Mouse (Mus musculus): ENCODE results near the gene Dhcr7. TPM values are rescaled to one million over a fixed set of nuclear protein-coding genes. Genes with fewer than 3 reads are reported as not detected.

Gene Dhcr7
- total RNA-seq, 2 experiments from 2014 or later: 38.3 to 42.2 TPM

DNA sequence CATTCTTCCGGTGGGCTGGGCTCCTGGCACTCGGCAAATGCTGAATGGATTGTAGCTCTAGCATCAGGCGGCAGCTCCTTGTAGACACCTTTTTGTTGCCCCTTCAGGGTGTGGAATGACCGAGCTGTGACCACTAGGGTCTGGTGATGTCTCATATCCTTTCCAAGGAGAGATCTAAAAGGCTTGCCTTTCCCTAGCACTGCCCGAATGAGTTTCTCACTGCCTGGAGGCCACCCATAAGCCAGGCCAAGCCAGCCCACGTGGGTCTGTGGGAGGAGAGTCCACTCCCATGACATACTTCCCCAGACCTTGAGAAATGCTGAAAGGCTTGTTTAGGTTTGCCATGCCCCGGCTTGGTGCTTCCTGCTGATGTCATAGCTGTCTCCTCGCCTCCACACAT, 9.3 kb downstream of the Dhcr7 start:
- intact Hi-C loops (cut with DNase I): no loop called here

GRCm38 (mm10) chr7:143832611-143833010, 9.7 kb downstream of the Dhcr7 start:
- intact Hi-C loops (cut with DNase I): no loop called here

More for the DNA sequence above, 9.3 kb downstream of the Dhcr7 start:
- DNase-seq (ENCODE audit: low spot score in 2 of 2): no peak

DNA sequence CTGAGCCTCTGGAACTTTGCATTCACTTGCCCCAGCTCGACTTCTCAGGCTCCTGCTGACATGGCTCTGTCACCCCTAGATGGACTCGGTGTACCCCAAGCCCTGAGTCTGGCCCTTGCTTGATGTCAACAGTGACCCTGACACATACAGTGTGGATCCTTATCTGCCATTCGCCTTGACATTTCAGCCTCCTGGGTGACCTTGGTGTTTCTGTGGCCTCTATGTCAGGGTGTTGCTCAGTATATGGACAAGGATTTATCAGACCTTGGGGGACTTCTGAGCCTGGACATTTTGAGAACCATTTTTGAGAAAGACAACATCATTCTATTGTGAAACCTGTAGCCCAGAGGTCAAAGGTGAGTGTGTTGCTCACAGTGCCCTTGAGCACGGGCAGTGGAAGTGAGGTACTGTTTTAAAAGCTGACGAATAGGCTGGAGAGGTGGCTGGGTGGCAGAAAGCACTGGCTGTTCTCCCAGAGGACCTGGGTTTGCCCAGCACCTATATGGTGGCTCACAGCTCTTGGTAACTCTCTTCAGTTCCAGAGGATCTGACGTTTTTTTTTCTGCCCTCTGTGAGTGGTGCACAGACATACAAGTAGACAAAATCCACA, 10.7 kb downstream of the Dhcr7 start:
- intact Hi-C loops (cut with DNase I): no loop called here
- DNase-seq (ENCODE audit: low spot score in 2 of 2): no peak

More at GRCm38 (mm10) chr7:143832611-143833010, 9.7 kb downstream of the Dhcr7 start:
- DNase-seq (ENCODE audit: low spot score in 2 of 2): no peak

DNA sequence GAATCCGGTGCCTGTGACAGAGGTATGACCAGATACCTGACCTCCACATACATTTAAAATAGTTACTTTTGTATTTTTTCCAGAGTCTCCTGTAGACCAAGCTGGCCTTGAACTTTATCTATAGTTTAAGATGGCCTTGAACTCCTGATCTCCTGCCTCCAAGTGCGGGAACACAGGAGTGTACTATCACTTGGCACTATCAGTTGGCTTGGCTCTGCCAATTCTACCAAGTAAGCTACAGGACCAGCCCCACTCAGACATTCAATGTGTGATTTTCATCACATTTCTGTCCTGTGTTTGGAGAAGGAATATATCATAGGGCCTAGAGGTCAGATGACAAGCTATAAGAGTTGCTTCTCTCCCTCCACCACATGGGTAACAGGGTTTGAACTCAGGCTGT, 11.4 kb downstream of the Dhcr7 start:
- no peak for DNase-seq (ENCODE audit: low spot score in 2 of 2)
- intact Hi-C loops (cut with DNase I): no loop called here

DNA sequence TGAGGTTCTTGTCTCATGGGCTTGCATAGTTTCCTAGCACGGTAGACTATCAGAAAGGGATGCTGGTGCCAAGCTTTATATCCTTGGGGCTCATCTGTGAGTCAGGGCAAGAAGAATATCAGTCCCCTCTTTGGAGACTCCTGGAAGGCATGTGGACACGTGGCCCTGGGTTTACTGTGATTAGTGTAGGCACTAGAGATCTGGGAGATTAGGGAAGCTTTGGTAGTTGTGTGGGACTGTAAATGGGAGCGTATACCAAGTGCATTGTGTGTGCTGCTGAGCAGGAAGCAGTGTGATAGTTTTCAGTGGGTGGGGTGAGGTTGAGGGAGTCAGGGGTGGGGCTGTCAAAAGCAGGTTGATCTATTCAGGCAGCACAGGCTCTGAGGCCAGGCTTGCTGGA, 12.0 kb downstream of the Dhcr7 start:
- intact Hi-C loops (cut with DNase I): no loop called here
- DNase-seq (ENCODE audit: low spot score in 2 of 2): no peak

GRCm38 (mm10) chr7:143837705-143838358, 14.9 kb downstream of the Dhcr7 start:
- intact Hi-C loops (cut with DNase I): no loop called here
- no peak for DNase-seq (ENCODE audit: low spot score in 2 of 2)

DNA sequence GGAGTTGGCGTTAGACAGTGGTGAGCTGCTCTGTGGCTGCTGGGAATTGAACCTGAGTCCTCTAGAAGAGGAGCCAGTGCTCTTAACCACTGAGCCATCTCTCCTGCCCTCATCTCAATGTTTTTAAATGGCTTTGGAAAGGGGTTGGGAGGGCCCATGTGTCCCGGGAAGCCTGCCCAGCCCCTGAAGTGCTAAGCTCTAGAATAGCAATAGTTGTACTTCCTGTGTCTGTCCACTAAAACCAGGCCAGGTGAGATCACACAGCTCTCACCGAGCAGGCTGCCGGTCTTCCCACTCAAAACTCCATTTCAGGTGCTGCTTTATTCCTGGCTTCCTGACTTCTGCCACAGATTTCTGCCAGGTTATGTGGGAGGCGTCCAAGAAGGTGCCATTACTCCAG, 17.2 kb downstream of the Dhcr7 start:
- intact Hi-C loops (cut with DNase I): no loop called here
- no peak for DNase-seq (ENCODE audit: low spot score in 2 of 2)

DNA sequence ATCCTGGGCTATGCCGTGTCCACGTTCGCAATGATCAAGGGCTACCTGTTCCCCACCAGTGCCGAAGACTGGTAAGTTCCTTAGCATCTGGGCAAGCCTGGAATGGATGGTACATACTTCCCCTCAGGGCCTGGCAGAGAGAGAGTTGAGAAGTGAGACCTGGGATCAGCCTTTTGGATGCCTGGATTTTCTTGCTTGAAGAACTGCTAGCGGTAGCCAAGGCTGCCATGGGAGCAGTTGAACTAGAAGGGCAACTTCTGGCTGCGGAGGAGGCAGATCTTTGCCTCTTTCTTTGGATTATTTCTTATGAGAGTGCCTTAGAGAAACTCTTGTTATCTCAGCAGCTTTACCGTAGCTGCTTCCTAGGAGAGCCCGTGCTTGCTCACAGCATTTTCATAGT, 18.4 kb downstream of the Dhcr7 start:
- no peak for DNase-seq (ENCODE audit: low spot score in 2 of 2)
- intact Hi-C loops (cut with DNase I): no loop called here

GRCm38 (mm10) chr7:143848127-143848767, 25.3 kb downstream of the Dhcr7 start:
- intact Hi-C loops (cut with DNase I): no loop called here
- DNase-seq (ENCODE audit: low spot score in 2 of 2): no peak

GRCm38 (mm10) chr7:143848768-143849482, 26.0 kb downstream of the Dhcr7 start:
- intact Hi-C loops (cut with DNase I): no loop called here
- no peak for DNase-seq (ENCODE audit: low spot score in 2 of 2)

DNA sequence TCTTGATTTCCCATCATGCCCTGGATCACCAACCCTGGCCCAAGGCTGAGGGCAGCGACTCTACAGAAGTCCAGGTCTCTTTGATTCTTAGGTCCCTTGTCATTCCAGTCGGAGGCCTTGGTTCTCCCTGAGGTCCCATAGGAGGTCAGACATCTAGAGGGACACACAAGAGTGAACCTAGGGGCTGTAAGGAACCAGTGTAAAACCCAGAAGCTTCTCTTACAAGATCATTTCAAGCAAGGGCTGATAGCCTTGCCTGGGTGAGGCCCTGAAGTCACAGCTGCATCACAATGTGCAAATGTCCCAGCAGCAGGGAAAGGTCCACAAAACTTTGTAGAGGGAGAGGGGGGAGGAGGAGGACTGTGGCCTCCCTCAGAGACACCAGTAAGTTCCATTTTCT, 43.6 kb downstream of the Dhcr7 start, which contains the start of gene Gm498:
TSS of gene Gm498 (plus strand) at position 301 of the 400 bp plus-strand sequence.
- no peak for DNase-seq (ENCODE audit: low spot score in 2 of 2)
- intact Hi-C loops (cut with DNase I): no loop called here

- DNase-seq (ENCODE audit: low spot score in 2 of 2): no peak
- intact Hi-C loops (cut with DNase I): no loop called here
Observed at GRCm38 (mm10) chr7:143868874-143869273, 45.9 kb downstream of the Dhcr7 start.

DNA sequence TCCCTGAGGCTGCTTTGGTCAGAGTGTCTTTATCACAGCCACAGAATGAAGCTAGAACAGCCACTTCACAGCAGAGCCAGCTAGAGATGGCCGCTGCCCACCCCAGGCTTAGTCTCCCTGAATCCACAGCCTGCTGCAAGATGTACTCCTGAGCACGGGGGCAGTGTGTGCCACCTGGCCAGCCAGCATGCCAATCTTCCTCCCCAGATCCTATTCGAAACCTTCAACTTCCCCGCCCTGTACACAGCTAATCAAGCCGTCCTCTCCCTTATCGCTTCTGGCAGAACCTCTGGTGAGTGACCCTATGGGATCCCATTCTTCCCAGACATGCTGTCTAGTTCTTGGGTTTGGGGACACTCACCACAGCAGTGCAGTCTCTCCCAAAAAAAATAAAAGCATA, 60.8 kb downstream of the Dhcr7 start:
- intact Hi-C loops (cut with DNase I): no loop called here
- DNase-seq (ENCODE audit: low spot score in 2 of 2): no peak

DNA sequence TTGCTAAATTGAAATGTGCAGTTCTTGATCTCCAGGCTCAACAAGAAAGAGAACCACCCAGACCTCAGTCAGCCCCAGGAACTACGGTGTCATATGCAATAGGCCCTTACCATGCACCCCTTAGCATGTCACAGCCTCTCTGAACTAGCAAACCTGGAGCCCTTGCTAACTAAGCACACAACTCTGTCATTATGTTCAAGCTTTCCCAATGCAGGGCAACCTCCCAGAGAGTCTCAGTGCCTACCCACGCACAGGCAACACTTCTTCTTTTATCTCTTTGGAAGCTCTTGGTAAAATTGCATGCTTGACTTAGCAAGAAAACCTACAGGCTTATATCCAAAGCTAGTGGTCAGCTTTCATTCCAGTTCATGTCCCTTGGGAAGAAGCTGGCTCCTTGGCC, 68.2 kb downstream of the Dhcr7 start:
- peak in 1 of 2 experiments; percentile 29 for DNase-seq (ENCODE audit: low spot score in 2 of 2)
- intact Hi-C loops (cut with DNase I): loop anchor here (10.0 kb wide), 1 partner anchor 284 kb away; no protein-coding TSS in a partner anchor

GRCm38 (mm10) chr7:143892361-143892760, 69.4 kb downstream of the Dhcr7 start:
- DNase-seq (ENCODE audit: low spot score in 2 of 2): no peak
- intact Hi-C loops (cut with DNase I): loop anchor here (10.0 kb wide), 1 partner anchor 282 kb away; no protein-coding TSS in a partner anchor

Small RNAs within 50 kb of the gene (microRNA-seq; reads per million reads assigned to microRNA genes)
- not detected for gene Gm22064

Other genes starting within 250 kb of the Dhcr7 start
- 10 to 100 TPM; 47.6 to 65.2 TPM for gene Cars, start 223.1 kb upstream of the Dhcr7 start, total RNA-seq (2021)
- under 1 TPM in 1 of 2 experiments, not detected in 1; 0.11 TPM for gene Tnfrsf26, start 194.4 kb upstream of the Dhcr7 start, total RNA-seq (2021)
- gene Tnfrsf22, start 173.5 kb upstream of the Dhcr7 start, total RNA-seq (2021): 1 to 10 TPM in 1 of 2 experiments, under 1 TPM in 1; 0.84 to 1.8 TPM
- gene Tnfrsf23, start 137.3 kb upstream of the Dhcr7 start, total RNA-seq (2021): 1 to 10 TPM in 1 of 2 experiments, under 1 TPM in 1; 0.86 to 1.6 TPM
- 10 to 100 TPM; 31.3 to 43.6 TPM for gene Osbpl5, start 66.2 kb upstream of the Dhcr7 start, total RNA-seq (2021)
- not detected for gene Mrgprg, start 56.2 kb upstream of the Dhcr7 start, total RNA-seq (2021)
- 1 to 10 TPM; 6.7 to 7.1 TPM for gene Mrgpre, start 38.6 kb upstream of the Dhcr7 start, total RNA-seq (2021)
- gene Nadsyn1, start 296 bp upstream of the Dhcr7 start, total RNA-seq (2021): 1 to 10 TPM; 5.1 to 7.1 TPM
- gene Gm498, start 43.7 kb downstream of the Dhcr7 start, total RNA-seq (2021): not detected
- gene Shank2, start 178.8 kb downstream of the Dhcr7 start, total RNA-seq (2021): 100 to 1,000 TPM; 133 to 174 TPM

Data from left cerebral cortex, postnatal 36 days (tissue).